Mouse (Mus musculus): ENCODE results near the gene Col9a3. TPM values are rescaled to one million over a fixed set of nuclear protein-coding genes. Genes with fewer than 3 reads are reported as not detected.

Col9a3 gene
- polyA plus RNA-seq (2015; fragmentation: Nextera tagmentation; extraction: Ambion mirVana), result 9.3 and 15.2 TPM in 2 replicates

- H3K27me3 ChIP-seq (replicated peaks), result peaks cover 19% of the 10 kb centered on the region
- peaks cover 28% of the 10 kb centered on the region for H3K36me3 ChIP-seq
- 55% methylated on average over 4 of the region's 4 CpGs for WGBS
- peak within 1 kb of the TSS; percentile 27 for H3K4me3 ChIP-seq (replicated peaks)
- no peaks in the 10 kb centered on the region for H3K9me3 ChIP-seq
- peaks cover 12% of the 10 kb centered on the region for H3K4me1 ChIP-seq
- H3K27ac ChIP-seq, result no peak within 1 kb of the TSS
- ATAC-seq (ENCODE audit: insufficient read depth, low FRiP score, low read depth), result no peak
- H3K4me2 ChIP-seq, result peak within 1 kb of the TSS; percentile 50
- H3K9ac ChIP-seq, result no peak within 1 kb of the TSS
Measured at GRCm38 (mm10) chr2:180597490-180597889, at the start of gene Col9a3. Col9a3 (plus strand) TSS chr2:180597790.

- Histone ChIP-seq H3K27me3 (replicated peaks) (no peaks in the 10 kb centered on the region), H3K4me2 (no peak overlapping the region), H3K4me3 (replicated peaks) (no peak overlapping the region), H3K9ac (no peak overlapping the region), H3K9me3 (no peaks in the 10 kb centered on the region), H3K27ac (no peak overlapping the region), H3K4me1 (peaks cover 6% of the 10 kb centered on the region), H3K36me3 (no peaks in the 10 kb centered on the region)
- no peak for ATAC-seq (ENCODE audit: insufficient read depth, low FRiP score, low read depth)
- 79% methylated on average over 3 of the region's 3 CpGs for WGBS
Measured at GRCm38 (mm10) chr2:180552340-180552739, 45.2 kb upstream of the Col9a3 start.

- Histone ChIP-seq H3K9me3 (no peaks in the 10 kb centered on the region), H3K27me3 (replicated peaks) (no peaks in the 10 kb centered on the region), H3K4me3 (replicated peaks) (no peak overlapping the region), H3K9ac (no peak overlapping the region), H3K4me2 (no peak overlapping the region), H3K36me3 (no peaks in the 10 kb centered on the region), H3K27ac (no peak overlapping the region), H3K4me1 (no peaks in the 10 kb centered on the region)
- ATAC-seq (ENCODE audit: insufficient read depth, low FRiP score, low read depth), result no peak
- 51% methylated on average over 3 of the region's 3 CpGs for WGBS
Measured at GRCm38 (mm10) chr2:180555219-180555618, 42.4 kb upstream of the Col9a3 start.

GRCm38 (mm10) chr2:180556470-180556869 is 41.1 kb upstream of the Col9a3 start:
- Histone ChIP-seq H3K9ac (no peak overlapping the region), H3K4me3 (replicated peaks) (no peak overlapping the region), H3K4me1 (no peaks in the 10 kb centered on the region), H3K36me3 (no peaks in the 10 kb centered on the region), H3K9me3 (no peaks in the 10 kb centered on the region), H3K4me2 (no peak overlapping the region), H3K27me3 (replicated peaks) (no peaks in the 10 kb centered on the region), H3K27ac (no peak overlapping the region)
- WGBS, result 71% methylated on average over 3 of the region's 3 CpGs
- ATAC-seq (ENCODE audit: insufficient read depth, low FRiP score, low read depth), result no peak

GRCm38 (mm10) chr2:180560245-180560644 is 37.3 kb upstream of the Col9a3 start:
- H3K4me1 ChIP-seq, result no peaks in the 10 kb centered on the region

GRCm38 (mm10) chr2:180562146-180562545 is 35.4 kb upstream of the Col9a3 start:
- Histone ChIP-seq H3K9me3 (no peaks in the 10 kb centered on the region), H3K9ac (no peak overlapping the region), H3K27me3 (replicated peaks) (0 out of 2 replicates have a peak, but pooled peaks cover 2% of the 10 kb centered on the region), H3K4me1 (no peaks in the 10 kb centered on the region), H3K4me2 (no peak overlapping the region), H3K27ac (no peak overlapping the region), H3K4me3 (replicated peaks) (no peak overlapping the region), H3K36me3 (no peaks in the 10 kb centered on the region)
- WGBS, result 52% methylated on average over 5 of the region's 5 CpGs
- ATAC-seq (ENCODE audit: insufficient read depth, low FRiP score, low read depth), result no peak

More at GRCm38 (mm10) chr2:180560245-180560644, 37.3 kb upstream of the Col9a3 start:
- Histone ChIP-seq H3K9me3 (no peaks in the 10 kb centered on the region), H3K4me2 (no peak overlapping the region), H3K4me3 (replicated peaks) (no peak overlapping the region), H3K36me3 (no peaks in the 10 kb centered on the region), H3K27ac (no peak overlapping the region), H3K27me3 (replicated peaks) (0 out of 2 replicates have a peak, but pooled peaks cover 2% of the 10 kb centered on the region), H3K9ac (no peak overlapping the region)
- no peak for ATAC-seq (ENCODE audit: insufficient read depth, low FRiP score, low read depth)
- WGBS, result 56% methylated on average over 5 of the region's 5 CpGs

- 64% methylated on average over 6 of the region's 6 CpGs for WGBS
- Histone ChIP-seq H3K27me3 (replicated peaks) (0 out of 2 replicates have a peak, but pooled peaks cover 2% of the 10 kb centered on the region), H3K27ac (no peak overlapping the region), H3K9ac (no peak overlapping the region), H3K36me3 (no peaks in the 10 kb centered on the region), H3K4me3 (replicated peaks) (no peak overlapping the region), H3K4me2 (no peak overlapping the region), H3K9me3 (no peaks in the 10 kb centered on the region), H3K4me1 (no peaks in the 10 kb centered on the region)
- ATAC-seq (ENCODE audit: insufficient read depth, low FRiP score, low read depth), result no peak
Measured at GRCm38 (mm10) chr2:180563296-180563695, 34.3 kb upstream of the Col9a3 start.

- no peak for ATAC-seq (ENCODE audit: insufficient read depth, low FRiP score, low read depth)
- H3K27ac ChIP-seq, result no peak overlapping the region
Measured at GRCm38 (mm10) chr2:180563841-180564240, 33.7 kb upstream of the Col9a3 start.

GRCm38 (mm10) chr2:180566240-180566913 is 31.2 kb upstream of the Col9a3 start:
- Histone ChIP-seq H3K9ac (no peak overlapping the region), H3K36me3 (no peaks in the 10 kb centered on the region), H3K27me3 (replicated peaks) (peaks cover 7% of the 10 kb centered on the region; the same call in 1 of the 2 replicates), H3K4me3 (replicated peaks) (no peak overlapping the region), H3K27ac (no peak overlapping the region), H3K4me1 (peaks cover 8% of the 10 kb centered on the region; the same call in 1 of the 2 replicates), H3K4me2 (no peak overlapping the region), H3K9me3 (no peaks in the 10 kb centered on the region)
- 39% methylated on average over 13 of the region's 13 CpGs for WGBS
- no peak for ATAC-seq (ENCODE audit: insufficient read depth, low FRiP score, low read depth)

More at GRCm38 (mm10) chr2:180563841-180564240, 33.7 kb upstream of the Col9a3 start:
- H3K4me1 ChIP-seq, result peaks cover 3% of the 10 kb centered on the region; the same call in 1 of the 2 replicates
- H3K4me3 ChIP-seq (replicated peaks), result no peak overlapping the region
- H3K4me2 ChIP-seq, result no peak overlapping the region
- no peaks in the 10 kb centered on the region for H3K36me3 ChIP-seq
- no peaks in the 10 kb centered on the region for H3K9me3 ChIP-seq
- H3K27me3 ChIP-seq (replicated peaks), result 0 out of 2 replicates have a peak, but pooled peaks cover 2% of the 10 kb centered on the region
- WGBS, result 22% methylated on average over 5 of the region's 5 CpGs
- H3K9ac ChIP-seq, result no peak overlapping the region

- ATAC-seq (ENCODE audit: insufficient read depth, low FRiP score, low read depth), result no peak
- 21% methylated on average over 3 of the region's 3 CpGs for WGBS
Measured at GRCm38 (mm10) chr2:180569028-180569643, 28.5 kb upstream of the Col9a3 start.

GRCm38 (mm10) chr2:180576482-180576881 is 21.1 kb upstream of the Col9a3 start:
- ATAC-seq (ENCODE audit: insufficient read depth, low FRiP score, low read depth), result no peak
- Histone ChIP-seq H3K4me2 (no peak overlapping the region), H3K4me3 (replicated peaks) (no peak overlapping the region), H3K9ac (no peak overlapping the region), H3K4me1 (no peaks in the 10 kb centered on the region), H3K27ac (no peak overlapping the region), H3K36me3 (no peaks in the 10 kb centered on the region), H3K9me3 (no peaks in the 10 kb centered on the region), H3K27me3 (replicated peaks) (0 out of 2 replicates have a peak, but pooled peaks cover 3% of the 10 kb centered on the region)
- 54% methylated on average over 4 of the region's 4 CpGs for WGBS

More at GRCm38 (mm10) chr2:180569028-180569643, 28.5 kb upstream of the Col9a3 start:
- Histone ChIP-seq H3K4me2 (no peak overlapping the region), H3K36me3 (no peaks in the 10 kb centered on the region), H3K9ac (no peak overlapping the region), H3K27ac (no peak overlapping the region), H3K27me3 (replicated peaks) (peaks cover 7% of the 10 kb centered on the region; the same call in 1 of the 2 replicates), H3K4me3 (replicated peaks) (no peak overlapping the region), H3K4me1 (peaks cover 8% of the 10 kb centered on the region; the same call in 1 of the 2 replicates), H3K9me3 (no peaks in the 10 kb centered on the region)

- Histone ChIP-seq H3K9ac (no peak overlapping the region), H3K36me3 (no peaks in the 10 kb centered on the region), H3K27me3 (replicated peaks) (0 out of 2 replicates have a peak, but pooled peaks cover 3% of the 10 kb centered on the region), H3K4me2 (no peak overlapping the region), H3K27ac (no peak overlapping the region), H3K4me3 (replicated peaks) (no peak overlapping the region), H3K4me1 (peaks cover 9% of the 10 kb centered on the region), H3K9me3 (no peaks in the 10 kb centered on the region)
- 4% methylated on average over 3 of the region's 3 CpGs for WGBS
- ATAC-seq (ENCODE audit: insufficient read depth, low FRiP score, low read depth), result no peak
Measured at GRCm38 (mm10) chr2:180578686-180579085, 18.9 kb upstream of the Col9a3 start.

Data from stomach, embryonic 15.5 days (tissue).